Mouse (Mus musculus): ENCODE results near the gene Zbtb24. TPM values are rescaled to one million over a fixed set of nuclear protein-coding genes. Genes with fewer than 3 reads are reported as not detected.
"Not testable (repeated sequence)": the region's sequence is repeated elsewhere in the genome, so short reads cannot be mapped to it uniquely, and the experiment has no call there.

The Zbtb24 gene
- polyA plus RNA-seq, 2 experiments: 4.0 to 4.1 TPM

GRCm38 (mm10) chr10:41500941-41501340 lies 50.8 kb downstream of the Zbtb24 start:
- no peaks in the 10 kb centered on the region for H3K9me3 ChIP-seq (ENCODE audit: control insufficient read depth, low read length)
- DNase-seq (ENCODE audit: low read depth in 3 of 3, low spot score in 3 of 3) (no peak), ATAC-seq (ENCODE audit: insufficient read depth) (no peak)
- no peak overlapping the region for H3K4me3 ChIP-seq (ENCODE audit: insufficient read depth in 1 of 2, low read depth in 2 of 2, low read length in 2 of 2)
- no peak overlapping the region for H3K27ac ChIP-seq
- no peak for TF ChIP-seq CTCF (IDR thresholded peaks at IDR 0.05; ENCODE audit: low read depth)
- no peak for TF ChIP-seq EP300 (IDR thresholded peaks at IDR 0.05; ENCODE audit: low read depth)
- H3K27me3 ChIP-seq (ENCODE audit: control insufficient read depth, insufficient read depth, low read length): no peaks in the 10 kb centered on the region
- H3K36me3 ChIP-seq (replicated peaks; ENCODE audit: control insufficient read depth, insufficient read depth, low read depth): no peaks in the 10 kb centered on the region
- no peak overlapping the region for H3K4me2 ChIP-seq (ENCODE audit: low read depth)
- H3K9ac ChIP-seq (replicated peaks): no peak overlapping the region
- WGBS (ENCODE audit: insufficient replicate concordance): 57% methylated on average over 4 of the region's 4 CpGs
- H3K4me1 ChIP-seq (replicated peaks; ENCODE audit: control insufficient read depth in 2 of 2, insufficient read depth in 2 of 2, low read length in 1 of 2): no peaks in the 10 kb centered on the region

GRCm38 (mm10) chr10:41504996-41505395 lies 54.8 kb downstream of the Zbtb24 start:
- ATAC-seq (ENCODE audit: insufficient read depth): no peak
- WGBS (ENCODE audit: insufficient replicate concordance): 65% methylated on average over 1 of the region's 1 CpGs

GRCm38 (mm10) chr10:41505446-41505845 lies 55.3 kb downstream of the Zbtb24 start:
- H3K27ac ChIP-seq; H3K9me3 ChIP-seq (ENCODE audit: control insufficient read depth, low read length); H3K9ac ChIP-seq (replicated peaks); H3K36me3 ChIP-seq (replicated peaks; ENCODE audit: control insufficient read depth, insufficient read depth, low read depth); ATAC-seq (ENCODE audit: insufficient read depth); H3K4me1 ChIP-seq (replicated peaks; ENCODE audit: control insufficient read depth in 2 of 2, insufficient read depth in 2 of 2, low read length in 1 of 2); H3K27me3 ChIP-seq (ENCODE audit: control insufficient read depth, insufficient read depth, low read length); H3K4me2 ChIP-seq (ENCODE audit: low read depth); H3K4me3 ChIP-seq (ENCODE audit: insufficient read depth in 1 of 2, low read depth in 2 of 2, low read length in 2 of 2): not testable (repeated sequence)
- peak in 1 of 3 experiments; percentile 39 for DNase-seq (ENCODE audit: low read depth in 3 of 3, low spot score in 3 of 3)
- TF ChIP-seq CTCF (IDR thresholded peaks at IDR 0.05; ENCODE audit: low read depth): peak; percentile 78
- WGBS (ENCODE audit: insufficient replicate concordance): 8% methylated on average over 3 of the region's 3 CpGs

More at GRCm38 (mm10) chr10:41504996-41505395, 54.8 kb downstream of the Zbtb24 start:
- Histone ChIP-seq H3K4me1 (replicated peaks; ENCODE audit: control insufficient read depth in 2 of 2, insufficient read depth in 2 of 2, low read length in 1 of 2) (no peaks in the 10 kb centered on the region), H3K36me3 (replicated peaks; ENCODE audit: control insufficient read depth, insufficient read depth, low read depth) (no peaks in the 10 kb centered on the region), H3K4me2 (ENCODE audit: low read depth) (no peak overlapping the region), H3K4me3 (ENCODE audit: insufficient read depth in 1 of 2, low read depth in 2 of 2, low read length in 2 of 2) (no peak overlapping the region), H3K27me3 (ENCODE audit: control insufficient read depth, insufficient read depth, low read length) (no peaks in the 10 kb centered on the region), H3K9ac (replicated peaks) (no peak overlapping the region), H3K27ac (no peak overlapping the region), H3K9me3 (ENCODE audit: control insufficient read depth, low read length) (no peaks in the 10 kb centered on the region)
- DNase-seq (ENCODE audit: low read depth in 3 of 3, low spot score in 3 of 3): no peak
- no peak for TF ChIP-seq CTCF (IDR thresholded peaks at IDR 0.05; ENCODE audit: low read depth)
- TF ChIP-seq EP300 (IDR thresholded peaks at IDR 0.05; ENCODE audit: low read depth): no peak

- 41% methylated on average over 2 of the region's 2 CpGs for WGBS (ENCODE audit: insufficient replicate concordance)
- no peak for DNase-seq (ENCODE audit: low read depth in 3 of 3, low spot score in 3 of 3)
- no peak for ATAC-seq (ENCODE audit: insufficient read depth)
- Histone ChIP-seq H3K4me3 (ENCODE audit: insufficient read depth in 1 of 2, low read depth in 2 of 2, low read length in 2 of 2) (no peak overlapping the region), H3K4me2 (ENCODE audit: low read depth) (no peak overlapping the region), H3K36me3 (replicated peaks; ENCODE audit: control insufficient read depth, insufficient read depth, low read depth) (no peaks in the 10 kb centered on the region), H3K4me1 (replicated peaks; ENCODE audit: control insufficient read depth in 2 of 2, insufficient read depth in 2 of 2, low read length in 1 of 2) (no peaks in the 10 kb centered on the region), H3K27me3 (ENCODE audit: control insufficient read depth, insufficient read depth, low read length) (no peaks in the 10 kb centered on the region), H3K9me3 (ENCODE audit: control insufficient read depth, low read length) (no peaks in the 10 kb centered on the region), H3K27ac (no peak overlapping the region), H3K9ac (replicated peaks) (no peak overlapping the region)
- TF ChIP-seq EP300 (IDR thresholded peaks at IDR 0.05; ENCODE audit: low read depth): no peak
- peak; percentile 58 for TF ChIP-seq CTCF (IDR thresholded peaks at IDR 0.05; ENCODE audit: low read depth)
These were observed 59.0 kb downstream of the Zbtb24 start for GRCm38 (mm10) chr10:41509160-41509559.

GRCm38 (mm10) chr10:41514301-41514700 lies 64.1 kb downstream of the Zbtb24 start:
- no peak for DNase-seq (ENCODE audit: low read depth in 3 of 3, low spot score in 3 of 3)
- H3K36me3 ChIP-seq (replicated peaks; ENCODE audit: control insufficient read depth, insufficient read depth, low read depth): no peaks in the 10 kb centered on the region
- no peaks in the 10 kb centered on the region for H3K9me3 ChIP-seq (ENCODE audit: control insufficient read depth, low read length)
- ATAC-seq (ENCODE audit: insufficient read depth): no peak
- no peak overlapping the region for H3K27ac ChIP-seq
- no peak overlapping the region for H3K9ac ChIP-seq (replicated peaks)
- H3K4me3 ChIP-seq (ENCODE audit: insufficient read depth in 1 of 2, low read depth in 2 of 2, low read length in 2 of 2): no peak overlapping the region
- no peaks in the 10 kb centered on the region for H3K27me3 ChIP-seq (ENCODE audit: control insufficient read depth, insufficient read depth, low read length)
- H3K4me2 ChIP-seq (ENCODE audit: low read depth): no peak overlapping the region
- H3K4me1 ChIP-seq (replicated peaks; ENCODE audit: control insufficient read depth in 2 of 2, insufficient read depth in 2 of 2, low read length in 1 of 2): peaks cover 2 to 3% of the 10 kb centered on the region in 2 experiments; a peak in 3 of 4 replicates
- 59% methylated on average over 4 of the region's 4 CpGs for WGBS (ENCODE audit: insufficient replicate concordance)
- TF ChIP-seq CTCF (IDR thresholded peaks at IDR 0.05; ENCODE audit: low read depth): no peak
- no peak for TF ChIP-seq EP300 (IDR thresholded peaks at IDR 0.05; ENCODE audit: low read depth)

Measured in liver, embryonic 14.5 days (tissue).